Comparison of ENCODE assay signal across 9 mouse cellular contexts in genomic region chr5:119246824-119247223, GRCm38 (mm10).
DNase-seq lines count a peak whose midpoint lies in the region; ATAC-seq lines count a peak whose summit lies in the region.
"Had no signal": no experiment of that assay in that cellular context is flagged by ENCODE, and none has a peak within 500 bp of the region (broad histone marks: within the 10 kb centered on the region; RNA-seq: fewer than 3 reads in every experiment).

No protein-coding gene starts in this region.

- H3K4me3 ChIP-seq in heart, embryonic 11.5 days (ENCODE audit: low read depth, low read length) = no peak overlapping the region
- no peak overlapping the region for H3K4me3 ChIP-seq in midbrain, embryonic 13.5 days (replicated peaks)

- H3K4me2 ChIP-seq in heart, embryonic 11.5 days = no peak overlapping the region
- H3K4me2 ChIP-seq in midbrain, embryonic 13.5 days (replicated peaks) = no peak overlapping the region

- H3K36me3 ChIP-seq in heart, embryonic 11.5 days (ENCODE audit: control insufficient read depth, insufficient read depth, low read length) = no peaks in the 10 kb centered on the region
- H3K36me3 ChIP-seq in midbrain, embryonic 13.5 days = no peaks in the 10 kb centered on the region

- no peak overlapping the region for H3K9ac ChIP-seq in heart, embryonic 11.5 days (ENCODE audit: low read depth, low read length)
- no peak overlapping the region for H3K9ac ChIP-seq in midbrain, embryonic 13.5 days (replicated peaks)

- no peaks in the 10 kb centered on the region for H3K9me3 ChIP-seq in heart, embryonic 11.5 days (replicated peaks; ENCODE audit: control insufficient read depth, low read length)
- no peaks in the 10 kb centered on the region for H3K9me3 ChIP-seq in midbrain, embryonic 13.5 days

- no peak overlapping the region for H3K27ac ChIP-seq in heart, embryonic 11.5 days (ENCODE audit: low read depth, low read length)
- H3K27ac ChIP-seq in midbrain, embryonic 13.5 days = no peak overlapping the region

- 62% methylated on average over 10 of the region's 10 CpGs for WGBS in heart, embryonic 11.5 days (ENCODE audit: insufficient replicate concordance)
- 75% methylated on average over 10 of the region's 10 CpGs for WGBS in midbrain, embryonic 13.5 days

- intact Hi-C loops in gastrocnemius, postnatal 14 days (cut with DNase I; ENCODE audit: low total_unique reads) = no loop called here

- no peak for ATAC-seq in heart, embryonic 11.5 days (replicated peaks; ENCODE audit: insufficient number of reproducible peaks, low FRiP score, low TSS enrichment)
- no peak for ATAC-seq in midbrain, embryonic 13.5 days
- no peak for ATAC-seq in erythroblast, adult 5-6 weeks (replicated peaks; ENCODE audit: low FRiP score, poor library complexity, severe bottlenecking)

- H3K4me1 ChIP-seq in heart, embryonic 11.5 days (ENCODE audit: control insufficient read depth, insufficient read depth, low read length) = 0 out of 2 replicates have a peak, but pooled peaks cover 4% of the 10 kb centered on the region
- H3K4me1 ChIP-seq in midbrain, embryonic 13.5 days (replicated peaks) = no peaks in the 10 kb centered on the region

- H3K27me3 ChIP-seq in heart, embryonic 11.5 days (ENCODE audit: control insufficient read depth, insufficient read depth, low read length) = no peaks in the 10 kb centered on the region
- H3K27me3 ChIP-seq in midbrain, embryonic 13.5 days = no peaks in the 10 kb centered on the region
- H3K27me3 ChIP-seq: CH12.LX had no signal

- peak; percentile 49 to 75 for DNase-seq in heart, adult 18-20 months
- DNase-seq in gastrocnemius, postnatal 14 days = peak; percentile 87
- DNase-seq in layer of hippocampus, adult 8-10 months (ENCODE audit: low spot score in 2 of 2) = peak; percentile 45 to 52
- peak; percentile 43 for DNase-seq in lung, postnatal 36 days
- DNase-seq in embryo, embryonic 11 days = no peak
